Mouse (Mus musculus) left cerebral cortex, adult 8-10 months (tissue): ENCODE data around the gene Col5a3. TPM values are rescaled to one million over a fixed set of nuclear protein-coding genes. Genes with fewer than 3 reads are reported as not detected.
"Not testable (repeated sequence)": the region's sequence is repeated elsewhere in the genome, so short reads cannot be mapped to it uniquely, and the experiment has no call there.

ENCODE experiments used
- DNase-seq, 2 experiments: peaks; one replicate each; pipeline ENCODE4 v3.0.0; 2022; ENCODE audit warnings: low spot score in 2 of 2
- total RNA-seq, 4 experiments: library from RNA; stranded (reverse); gene quantifications; 2 replicates each; pipeline ENCODE4 v1.2.4; 2022

Col5a3 gene
- 1 to 10 TPM; 1.0 to 2.0 (median 1.3) TPM for total RNA-seq

- DNase-seq = no peak
Measured at GRCm38 (mm10) chr9:20814521-20815272, at the start of gene Col5a3. Gene Col5a3 (minus strand): TSS chr9:20815067.

- no peak for DNase-seq
Measured at GRCm38 (mm10) chr9:20862225-20862624, 47.4 kb upstream of the Col5a3 start.

GRCm38 (mm10) chr9:20861821-20862220 lies 47.0 kb upstream of the Col5a3 start:
- no peak for DNase-seq

GRCm38 (mm10) chr9:20859926-20860325 lies 45.1 kb upstream of the Col5a3 start:
- no peak for DNase-seq

GRCm38 (mm10) chr9:20857131-20857530 lies 42.3 kb upstream of the Col5a3 start:
- no peak for DNase-seq

- DNase-seq = no peak
Measured at GRCm38 (mm10) chr9:20850179-20850578, 35.3 kb upstream of the Col5a3 start.

- no peak for DNase-seq
Measured at GRCm38 (mm10) chr9:20842670-20843069, 27.8 kb upstream of the Col5a3 start.

GRCm38 (mm10) chr9:20842211-20842610 lies 27.3 kb upstream of the Col5a3 start:
- DNase-seq = no peak

GRCm38 (mm10) chr9:20838931-20839330 lies 24.1 kb upstream of the Col5a3 start:
- no peak for DNase-seq

- DNase-seq = no peak
Measured at GRCm38 (mm10) chr9:20837184-20837947, 22.5 kb upstream of the Col5a3 start.

GRCm38 (mm10) chr9:20835431-20835954 lies 20.6 kb upstream of the Col5a3 start:
- not testable (repeated sequence) for DNase-seq

- DNase-seq = no peak
Measured at GRCm38 (mm10) chr9:20834881-20835280, 20.0 kb upstream of the Col5a3 start.

- DNase-seq = peak; percentile 91
Measured at GRCm38 (mm10) chr9:20830901-20831643, 16.2 kb upstream of the Col5a3 start.

GRCm38 (mm10) chr9:20828127-20828526 lies 13.3 kb upstream of the Col5a3 start:
- no peak for DNase-seq

GRCm38 (mm10) chr9:20825781-20826180 lies 10.9 kb upstream of the Col5a3 start:
- DNase-seq = no peak

GRCm38 (mm10) chr9:20822821-20823220 lies 8.0 kb upstream of the Col5a3 start:
- peak in 1 of 2 experiments; percentile 70 for DNase-seq

- no peak for DNase-seq
Measured at GRCm38 (mm10) chr9:20820001-20820400, 5.1 kb upstream of the Col5a3 start.

GRCm38 (mm10) chr9:20818236-20818635 lies 3.4 kb upstream of the Col5a3 start, which contains the start of gene Rdh8:
Gene Rdh8 (plus strand): TSS chr9:20818503.
- no peak for DNase-seq

- DNase-seq = no peak
Measured at GRCm38 (mm10) chr9:20812537-20813271, 2.2 kb downstream of the Col5a3 start.

GRCm38 (mm10) chr9:20810773-20811172 lies 4.1 kb downstream of the Col5a3 start:
- DNase-seq = no peak

- no peak for DNase-seq
Measured at GRCm38 (mm10) chr9:20810271-20810670, 4.6 kb downstream of the Col5a3 start.
